Mouse (Mus musculus) forebrain, embryonic 13.5 days (tissue): ENCODE measurements at regions not wholly inside any gene's neighbourhood (a gene's known extent, or its start where the extent isn't known, plus 50 kb on each side); places are given as distances from the start of the nearest gene placed in this dataset.

ENCODE experiments used
- ATAC-seq: fragments of 200-750 bp; cut with Nextera tagmentation; 2 replicates; pipeline ENCODE4 v1.8.0; 2017
- H3K27ac ChIP-seq: fragments of 300-500 bp; sonication (generic); 2 replicates; pipeline ENCODE4 v1.5.1; 2015; ENCODE audit warnings: inconsistent platforms, mild to moderate bottlenecking, moderate library complexity
- H3K27me3 ChIP-seq: fragments of 300-500 bp; sonication (generic); 2 replicates; pipeline ENCODE4 v1.6.1; 2015; ENCODE audit warnings: mild to moderate bottlenecking, inconsistent platforms
- H3K36me3 ChIP-seq: fragments of 300-500 bp; sonication (generic); 2 replicates; pipeline ENCODE4 v1.6.1; 2015; ENCODE audit warnings: mild to moderate bottlenecking, inconsistent platforms; ENCODE audit not compliant: poor library complexity, severe bottlenecking
- H3K4me1 ChIP-seq: fragments of 300-500 bp; sonication (generic); 2 replicates; pipeline ENCODE4 v1.6.1; 2015; ENCODE audit warnings: inconsistent platforms
- H3K4me2 ChIP-seq: fragments of 300-500 bp; sonication (generic); 2 replicates; pipeline ENCODE4 v1.6.1; 2015; ENCODE audit warnings: inconsistent platforms, mild to moderate bottlenecking, moderate library complexity
- H3K4me3 ChIP-seq: fragments of 300-500 bp; sonication (generic); 2 replicates; pipeline ENCODE4 v1.5.1; 2015; ENCODE audit warnings: mild to moderate bottlenecking, inconsistent platforms
- H3K9ac ChIP-seq: fragments of 300-500 bp; sonication (generic); 2 replicates; pipeline ENCODE4 v1.6.1; 2015; ENCODE audit warnings: mild to moderate bottlenecking, inconsistent platforms
- H3K9me3 ChIP-seq: fragments of 300-500 bp; sonication (generic); replicated peaks from 2 replicates; pipeline ENCODE4 v1.6.1; 2016; ENCODE audit warnings: inconsistent platforms
- WGBS: fragments of 180-500 bp; shearing (Covaris S2); methylation state at CpG from one replicate; pipeline ENCODE4 v1.1.7; 2015; 5-methylcytosine and 5-hydroxymethylcytosine counted together

GRCm38 (mm10) chr2:114454901-114455300, 199.9 kb downstream of the Dph6 start:
- Histone ChIP-seq H3K27me3 (no peaks in the 10 kb centered on the region), H3K4me3 (no peak overlapping the region)
- 93% methylated on average over 2 of the region's 2 CpGs for WGBS

GRCm38 (mm10) chr2:114450185-114450584, 204.6 kb downstream of the Dph6 start:
- WGBS: 66% methylated on average over 1 of the region's 1 CpGs
- Histone ChIP-seq H3K27me3 (no peaks in the 10 kb centered on the region), H3K27ac (no peak overlapping the region), H3K36me3 (no peaks in the 10 kb centered on the region), H3K9ac (no peak overlapping the region), H3K4me3 (no peak overlapping the region), H3K4me2 (no peak overlapping the region), H3K9me3 (no peaks in the 10 kb centered on the region), H3K4me1 (no peaks in the 10 kb centered on the region)
- ATAC-seq: no peak

More at GRCm38 (mm10) chr2:114454901-114455300, 199.9 kb downstream of the Dph6 start:
- H3K9ac ChIP-seq: no peak overlapping the region
- H3K4me1 ChIP-seq: no peaks in the 10 kb centered on the region
- no peaks in the 10 kb centered on the region for H3K9me3 ChIP-seq
- H3K27ac ChIP-seq: no peak overlapping the region
- H3K36me3 ChIP-seq: no peaks in the 10 kb centered on the region
- no peak for ATAC-seq
- H3K4me2 ChIP-seq: no peak overlapping the region

DNA sequence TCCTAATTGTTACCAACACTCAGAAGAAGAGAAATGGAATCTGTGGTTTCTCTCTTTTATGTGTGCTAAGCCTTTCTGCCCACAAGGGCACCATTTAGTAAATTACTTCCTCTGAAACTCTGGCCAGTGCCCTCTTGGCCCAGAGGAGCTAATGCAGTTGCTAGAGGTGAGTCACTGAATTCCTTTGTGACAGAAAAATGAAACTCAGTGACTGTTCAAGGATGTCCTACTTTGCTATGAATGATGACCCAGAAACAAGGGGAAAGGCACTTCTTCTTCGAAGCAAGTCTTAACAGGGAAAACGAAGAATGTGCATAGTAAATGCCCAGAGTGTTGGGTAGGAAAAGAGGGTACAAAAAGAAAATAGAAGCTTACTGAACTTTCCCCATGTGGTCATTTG, 211.0 kb downstream of the Dph6 start:
- H3K4me2 ChIP-seq: no peak overlapping the region
- no peak for ATAC-seq
- no peaks in the 10 kb centered on the region for H3K27me3 ChIP-seq
- H3K9ac ChIP-seq: no peak overlapping the region
- peaks cover 7% of the 10 kb centered on the region; the same call in 1 of the 2 replicates for H3K4me1 ChIP-seq
- WGBS: 87% methylated on average over 2 of the region's 2 CpGs
- H3K4me3 ChIP-seq: no peak overlapping the region
- no peaks in the 10 kb centered on the region for H3K36me3 ChIP-seq
- H3K9me3 ChIP-seq: no peaks in the 10 kb centered on the region
- H3K27ac ChIP-seq: no peak overlapping the region

GRCm38 (mm10) chr2:114440943-114441342, 213.8 kb downstream of the Dph6 start:
- no peak overlapping the region for H3K27ac ChIP-seq
- ATAC-seq: 0 out of 2 replicates have a peak, but pooled peaks have one; percentile 21
- H3K4me1 ChIP-seq: peaks cover 7% of the 10 kb centered on the region; the same call in 1 of the 2 replicates
- no peaks in the 10 kb centered on the region for H3K27me3 ChIP-seq
- H3K36me3 ChIP-seq: no peaks in the 10 kb centered on the region
- no peaks in the 10 kb centered on the region for H3K9me3 ChIP-seq
- no peak overlapping the region for H3K4me2 ChIP-seq
- 44% methylated on average over 6 of the region's 6 CpGs for WGBS
- H3K4me3 ChIP-seq: no peak overlapping the region
- no peak overlapping the region for H3K9ac ChIP-seq

DNA sequence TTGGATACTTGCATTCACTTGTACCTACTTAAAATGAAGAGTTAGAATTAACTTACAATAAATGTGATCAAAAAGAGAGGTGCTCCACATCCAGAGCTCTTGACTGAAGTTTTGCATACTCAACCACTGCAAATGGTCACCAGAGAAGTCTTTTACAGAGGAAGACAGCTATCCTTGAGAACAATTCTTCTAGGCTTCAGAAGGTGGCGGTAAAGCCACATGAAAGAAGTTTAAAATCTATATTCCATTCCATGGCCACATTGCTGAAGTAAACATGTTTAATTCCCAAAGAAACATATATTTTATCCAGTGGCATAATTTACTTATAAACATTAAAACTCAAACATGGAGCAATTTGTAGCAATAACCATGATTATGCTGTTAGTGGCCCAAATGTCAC, 215.1 kb downstream of the Dph6 start:
- ATAC-seq: 0 out of 2 replicates have a peak, but pooled peaks have one; percentile 30
- H3K9ac ChIP-seq: no peak overlapping the region
- H3K27ac ChIP-seq: no peak overlapping the region
- H3K27me3 ChIP-seq: no peaks in the 10 kb centered on the region
- H3K9me3 ChIP-seq: no peaks in the 10 kb centered on the region
- H3K4me1 ChIP-seq: peaks cover 7% of the 10 kb centered on the region; the same call in 1 of the 2 replicates
- H3K4me2 ChIP-seq: no peak overlapping the region
- H3K4me3 ChIP-seq: no peak overlapping the region
- WGBS: 68% methylated on average over 1 of the region's 1 CpGs
- no peaks in the 10 kb centered on the region for H3K36me3 ChIP-seq

GRCm38 (mm10) chr2:114438048-114438447, 216.7 kb downstream of the Dph6 start:
- Histone ChIP-seq H3K4me1 (peaks cover 7% of the 10 kb centered on the region; the same call in 1 of the 2 replicates), H3K4me2 (no peak overlapping the region), H3K27ac (no peak overlapping the region), H3K36me3 (no peaks in the 10 kb centered on the region), H3K27me3 (no peaks in the 10 kb centered on the region), H3K9ac (no peak overlapping the region), H3K4me3 (no peak overlapping the region), H3K9me3 (no peaks in the 10 kb centered on the region)
- WGBS: 64% methylated on average over 3 of the region's 3 CpGs
- ATAC-seq: no peak

DNA sequence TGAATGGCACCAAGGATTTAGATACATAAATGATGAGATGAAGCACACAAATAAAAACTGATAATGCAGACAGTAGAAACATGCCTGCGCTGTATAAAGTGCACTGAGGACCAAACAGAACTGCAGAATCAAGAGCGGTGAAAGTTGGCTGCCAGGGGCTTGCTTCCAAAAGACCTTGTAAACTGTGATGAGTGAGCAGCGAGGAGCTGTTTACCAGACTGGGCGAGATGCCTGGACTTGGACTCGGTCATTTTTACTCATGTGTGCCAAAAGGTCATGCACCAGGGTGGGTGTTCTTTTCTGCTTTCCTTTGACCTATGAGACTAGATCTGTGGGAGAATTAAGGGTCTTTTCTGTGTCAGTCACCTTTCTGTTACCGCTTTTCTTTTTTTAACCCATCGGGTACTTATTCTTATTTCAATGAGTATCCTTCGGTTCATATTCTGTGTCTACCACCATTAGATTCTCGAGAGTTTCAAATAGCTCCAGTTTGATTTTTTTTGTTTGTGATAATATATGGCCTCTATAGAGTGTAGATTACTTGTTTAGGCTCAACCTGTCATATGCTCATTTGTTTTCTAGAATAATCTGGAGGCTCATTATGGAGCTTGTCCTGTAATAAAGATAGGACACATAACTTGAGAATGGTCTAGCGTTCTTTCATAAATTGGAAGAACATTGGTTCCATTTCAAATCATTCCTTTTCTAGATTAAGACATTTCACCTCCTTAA, 226.3 kb upstream of the Zfp770 start:
- no peak overlapping the region for H3K4me2 ChIP-seq
- 88% methylated on average over 10 of the region's 10 CpGs for WGBS
- H3K27ac ChIP-seq: no peak overlapping the region
- no peaks in the 10 kb centered on the region for H3K9me3 ChIP-seq
- ATAC-seq: no peak
- no peaks in the 10 kb centered on the region for H3K36me3 ChIP-seq
- no peak overlapping the region for H3K9ac ChIP-seq
- H3K4me1 ChIP-seq: no peaks in the 10 kb centered on the region
- no peak overlapping the region for H3K4me3 ChIP-seq
- H3K27me3 ChIP-seq: no peaks in the 10 kb centered on the region

GRCm38 (mm10) chr2:114419346-114419745, 218.1 kb upstream of the Zfp770 start:
- 77% methylated on average over 3 of the region's 3 CpGs for WGBS
- Histone ChIP-seq H3K9me3 (no peaks in the 10 kb centered on the region), H3K36me3 (no peaks in the 10 kb centered on the region), H3K4me2 (no peak overlapping the region), H3K9ac (no peak overlapping the region), H3K4me1 (no peaks in the 10 kb centered on the region), H3K27me3 (no peaks in the 10 kb centered on the region), H3K4me3 (no peak overlapping the region), H3K27ac (no peak overlapping the region)
- no peak for ATAC-seq

GRCm38 (mm10) chr2:114413013-114413412, 211.7 kb upstream of the Zfp770 start:
- peaks cover 10% of the 10 kb centered on the region; the same call in 1 of the 2 replicates for H3K4me1 ChIP-seq
- no peak overlapping the region for H3K4me3 ChIP-seq
- WGBS: 91% methylated on average over 3 of the region's 3 CpGs
- H3K4me2 ChIP-seq: no peak overlapping the region
- H3K27me3 ChIP-seq: no peaks in the 10 kb centered on the region
- H3K9me3 ChIP-seq: no peaks in the 10 kb centered on the region
- H3K36me3 ChIP-seq: no peaks in the 10 kb centered on the region
- no peak overlapping the region for H3K9ac ChIP-seq
- ATAC-seq: peak; percentile 36; the same call in 1 of the 2 replicates
- no peak overlapping the region for H3K27ac ChIP-seq

GRCm38 (mm10) chr2:114411940-114412715, 210.9 kb upstream of the Zfp770 start:
- no peaks in the 10 kb centered on the region for H3K36me3 ChIP-seq
- H3K4me1 ChIP-seq: peaks cover 14% of the 10 kb centered on the region
- H3K9ac ChIP-seq: no peak overlapping the region
- peak overlapping the region; percentile 44 for H3K27ac ChIP-seq
- H3K4me3 ChIP-seq: no peak overlapping the region
- WGBS: 45% methylated on average over 17 of the region's 17 CpGs
- H3K27me3 ChIP-seq: no peaks in the 10 kb centered on the region
- no peaks in the 10 kb centered on the region for H3K9me3 ChIP-seq
- peak; percentile 46 for ATAC-seq
- peak overlapping the region; percentile 34 for H3K4me2 ChIP-seq

DNA sequence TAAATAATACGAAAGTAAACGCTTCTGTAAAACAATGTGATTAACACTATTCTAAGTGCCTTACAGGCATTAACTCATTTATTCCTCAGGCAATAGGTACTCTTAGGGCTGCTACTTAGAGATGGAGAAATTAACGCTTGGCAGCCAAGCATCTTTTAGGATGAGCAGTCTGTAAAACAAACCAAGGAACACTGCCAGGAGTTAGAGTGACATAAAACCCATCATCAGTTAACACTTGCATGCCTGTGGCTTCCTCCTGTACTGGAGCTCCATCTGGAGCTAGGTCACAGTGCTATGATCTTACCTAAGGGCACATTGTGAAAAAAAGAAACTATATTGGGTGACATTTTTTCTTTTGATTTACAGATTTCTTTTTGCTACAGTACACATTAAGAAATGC, 209.4 kb upstream of the Zfp770 start:
- ATAC-seq: peak; percentile 50

GRCm38 (mm10) chr2:114409542-114409941, 208.3 kb upstream of the Zfp770 start:
- H3K4me1 ChIP-seq: peaks cover 14% of the 10 kb centered on the region
- H3K4me3 ChIP-seq: no peak overlapping the region
- no peaks in the 10 kb centered on the region for H3K36me3 ChIP-seq
- no peak for ATAC-seq
- H3K27ac ChIP-seq: no peak overlapping the region
- no peaks in the 10 kb centered on the region for H3K27me3 ChIP-seq
- no peak overlapping the region for H3K9ac ChIP-seq
- no peak overlapping the region for H3K4me2 ChIP-seq
- no peaks in the 10 kb centered on the region for H3K9me3 ChIP-seq

More for the DNA sequence above, 209.4 kb upstream of the Zfp770 start:
- no peak overlapping the region for H3K4me3 ChIP-seq
- H3K27ac ChIP-seq: no peak overlapping the region
- H3K36me3 ChIP-seq: no peaks in the 10 kb centered on the region
- H3K9me3 ChIP-seq: no peaks in the 10 kb centered on the region
- H3K4me1 ChIP-seq: peaks cover 14% of the 10 kb centered on the region
- no peaks in the 10 kb centered on the region for H3K27me3 ChIP-seq
- H3K9ac ChIP-seq: no peak overlapping the region
- no peak overlapping the region for H3K4me2 ChIP-seq
- WGBS: 70% methylated on average over 3 of the region's 3 CpGs
